Mouse (Mus musculus): ENCODE data around the gene Lrrc4. TPM values are rescaled to one million over a fixed set of nuclear protein-coding genes. Genes with fewer than 3 reads are reported as not detected.

Gene Lrrc4
- polyA plus RNA-seq, 1 experiment, result not detected

DNA sequence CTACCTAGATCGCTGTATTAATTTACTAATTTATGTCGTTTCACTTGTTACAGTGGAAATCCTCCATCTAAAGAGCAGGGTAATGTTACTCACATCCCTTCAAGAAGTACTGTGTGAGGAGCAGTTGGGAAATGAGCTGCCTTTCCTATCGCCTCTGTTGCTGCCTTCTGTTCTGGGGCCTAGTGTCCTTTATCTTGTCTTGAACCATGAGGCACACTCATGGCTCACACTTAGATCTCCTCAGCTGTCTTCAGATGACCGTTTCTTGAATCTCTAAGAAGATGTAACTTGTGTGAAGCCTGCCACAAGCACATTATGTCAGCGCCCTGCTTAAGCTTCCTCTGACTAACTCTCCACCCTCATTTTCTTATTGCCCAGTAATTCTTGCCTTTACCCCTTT lies 209.6 kb downstream of the Lrrc4 start:
- H3K4me1 ChIP-seq (ENCODE audit: control insufficient read depth, insufficient read depth, low read length), result peaks cover 7% of the 10 kb centered on the region
- WGBS, result 94% methylated on average over 5 of the region's 5 CpGs
- no peak overlapping the region for H3K27ac ChIP-seq (ENCODE audit: insufficient read depth, low read depth, low read length)
- TF ChIP-seq POLR2A (IDR thresholded peaks at IDR 0.05; ENCODE audit: insufficient read depth, low read depth, low read length) (no peak), CTCF (IDR thresholded peaks at IDR 0.05; ENCODE audit: insufficient read depth, low read depth, low read length) (no peak)
- H3K4me3 ChIP-seq (ENCODE audit: insufficient read depth, low read depth, low read length), result no peak overlapping the region

DNA sequence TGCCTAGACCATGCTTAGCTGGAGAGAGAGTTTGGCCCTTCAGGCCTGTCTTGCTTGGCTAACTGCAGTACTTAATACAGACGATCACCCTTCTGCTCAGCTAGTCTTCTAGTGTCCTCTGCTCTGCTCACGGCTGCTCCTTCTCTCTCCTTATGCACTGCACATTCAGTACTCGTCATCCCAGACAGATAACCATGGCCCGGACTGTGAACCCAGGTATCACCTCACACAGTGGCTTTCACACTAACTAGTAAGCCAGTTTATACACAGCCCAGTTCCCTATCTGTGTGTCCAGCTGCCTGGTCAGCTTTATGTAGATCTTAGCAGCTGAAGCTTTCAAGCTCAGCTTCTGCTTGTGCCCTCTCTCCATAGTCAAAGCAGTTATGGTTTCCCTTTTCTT lies 210.1 kb downstream of the Lrrc4 start:
- Histone ChIP-seq H3K4me3 (ENCODE audit: insufficient read depth, low read depth, low read length) (no peak overlapping the region), H3K27ac (ENCODE audit: insufficient read depth, low read depth, low read length) (no peak overlapping the region), H3K4me1 (ENCODE audit: control insufficient read depth, insufficient read depth, low read length) (peaks cover 7% of the 10 kb centered on the region)
- WGBS, result 96% methylated on average over 4 of the region's 4 CpGs
- no peak for TF ChIP-seq CTCF (IDR thresholded peaks at IDR 0.05; ENCODE audit: insufficient read depth, low read depth, low read length)

DNA sequence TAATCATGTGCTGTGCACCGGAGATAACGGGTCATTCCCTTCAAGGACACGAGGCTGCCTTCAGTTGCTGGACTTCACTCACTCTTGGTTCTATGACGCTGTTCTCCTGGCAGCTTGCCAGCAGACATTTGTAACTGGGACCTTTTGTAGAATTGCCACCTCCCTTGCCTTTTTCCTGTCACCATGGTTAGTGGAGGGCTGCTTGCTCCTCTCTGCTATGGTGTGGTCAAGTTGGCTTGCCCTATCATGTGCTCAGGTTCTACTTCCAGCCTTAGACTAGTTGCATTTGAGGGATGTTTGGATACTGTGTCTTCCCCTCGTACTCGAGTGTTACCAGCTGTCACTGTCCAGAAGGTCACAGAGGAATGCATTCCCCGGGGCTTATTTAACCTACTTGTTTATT lies 212.8 kb downstream of the Lrrc4 start:
- H3K27ac ChIP-seq (ENCODE audit: insufficient read depth, low read depth, low read length), result no peak overlapping the region

DNA sequence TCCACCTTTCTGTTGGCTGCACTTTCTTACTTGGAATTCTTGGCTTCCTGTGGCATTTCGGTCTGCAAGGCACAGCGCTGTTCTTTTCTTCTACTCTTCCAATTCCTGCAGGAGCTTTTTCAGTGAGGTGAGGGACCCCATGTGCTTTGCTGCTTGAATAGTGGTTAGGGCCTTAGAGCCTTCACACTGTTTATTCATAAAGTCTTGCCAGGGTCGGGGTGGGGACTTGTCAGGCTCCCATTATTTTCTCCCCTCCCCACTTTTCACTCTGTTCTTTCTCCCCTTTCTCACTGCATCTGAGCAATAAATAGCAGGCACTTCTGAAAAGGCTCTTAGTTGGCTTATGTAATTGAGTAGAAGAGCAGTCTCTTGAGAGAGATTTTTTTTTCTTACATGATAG lies 213.2 kb downstream of the Lrrc4 start:
- 32% methylated on average over 3 of the region's 3 CpGs for WGBS
- H3K4me1 ChIP-seq (ENCODE audit: control insufficient read depth, insufficient read depth, low read length), result peaks cover 10% of the 10 kb centered on the region
- H3K27ac ChIP-seq (ENCODE audit: insufficient read depth, low read depth, low read length), result no peak overlapping the region
- no peak overlapping the region for H3K4me3 ChIP-seq (ENCODE audit: insufficient read depth, low read depth, low read length)
- TF ChIP-seq POLR2A (IDR thresholded peaks at IDR 0.05; ENCODE audit: insufficient read depth, low read depth, low read length), result no peak
- TF ChIP-seq CTCF (IDR thresholded peaks at IDR 0.05; ENCODE audit: insufficient read depth, low read depth, low read length), result no peak

More for the DNA sequence above, 212.8 kb downstream of the Lrrc4 start:
- H3K4me3 ChIP-seq (ENCODE audit: insufficient read depth, low read depth, low read length), result no peak overlapping the region
- H3K4me1 ChIP-seq (ENCODE audit: control insufficient read depth, insufficient read depth, low read length), result peaks cover 10% of the 10 kb centered on the region
- WGBS, result 31% methylated on average over 7 of the region's 7 CpGs
- TF ChIP-seq POLR2A (IDR thresholded peaks at IDR 0.05; ENCODE audit: insufficient read depth, low read depth, low read length), result no peak

DNA sequence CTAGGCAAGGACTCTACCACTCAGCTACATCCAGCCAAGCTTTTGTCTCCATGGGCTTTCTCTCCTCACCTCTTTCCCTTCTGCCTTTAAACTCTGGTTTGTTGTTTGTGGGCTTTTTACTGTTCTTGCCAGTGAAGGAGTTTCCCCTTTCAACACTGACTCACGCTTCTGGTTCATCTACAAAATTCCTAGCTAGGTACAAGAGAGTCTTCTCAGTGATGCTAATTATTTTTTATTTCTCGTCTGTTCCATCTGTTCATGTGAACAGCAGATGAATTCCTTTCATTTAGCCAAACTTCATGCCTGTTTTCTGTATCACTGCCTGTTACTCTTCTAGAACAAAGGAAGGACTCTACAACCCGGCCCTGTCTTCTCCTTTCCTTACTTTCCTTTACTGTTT lies 215.6 kb downstream of the Lrrc4 start:
- WGBS, result 61% methylated on average over 3 of the region's 3 CpGs
- TF ChIP-seq CTCF (IDR thresholded peaks at IDR 0.05; ENCODE audit: insufficient read depth, low read depth, low read length) (no peak), POLR2A (IDR thresholded peaks at IDR 0.05; ENCODE audit: insufficient read depth, low read depth, low read length) (no peak)
- H3K4me1 ChIP-seq (ENCODE audit: control insufficient read depth, insufficient read depth, low read length), result peaks cover 10% of the 10 kb centered on the region
- no peak overlapping the region for H3K27ac ChIP-seq (ENCODE audit: insufficient read depth, low read depth, low read length)
- H3K4me3 ChIP-seq (ENCODE audit: insufficient read depth, low read depth, low read length), result no peak overlapping the region

DNA sequence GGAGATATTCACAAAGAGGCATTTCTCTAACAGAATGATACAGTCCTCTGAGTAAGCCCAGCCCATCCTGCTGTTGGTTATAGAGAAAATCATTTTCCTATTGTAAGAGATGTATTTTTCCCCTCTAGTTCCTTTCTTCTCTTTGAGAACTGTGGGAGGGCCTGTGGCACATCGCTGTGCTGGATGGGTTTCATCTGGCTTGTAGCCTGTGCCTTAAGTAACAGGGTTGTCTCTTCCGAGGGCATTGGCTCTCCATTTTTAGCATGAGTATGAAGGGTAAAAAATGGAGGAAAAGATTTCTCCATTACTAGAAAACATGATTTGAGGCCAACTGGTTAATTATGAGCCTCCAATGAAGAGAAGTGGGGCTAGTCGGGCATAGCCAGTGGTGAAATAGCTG lies 216.1 kb downstream of the Lrrc4 start:
- Histone ChIP-seq H3K27ac (ENCODE audit: insufficient read depth, low read depth, low read length) (no peak overlapping the region), H3K4me3 (ENCODE audit: insufficient read depth, low read depth, low read length) (no peak overlapping the region), H3K4me1 (ENCODE audit: control insufficient read depth, insufficient read depth, low read length) (peaks cover 10% of the 10 kb centered on the region)
- WGBS, result 54% methylated on average over 3 of the region's 3 CpGs
- no peak for TF ChIP-seq CTCF (IDR thresholded peaks at IDR 0.05; ENCODE audit: insufficient read depth, low read depth, low read length)
- no peak for TF ChIP-seq POLR2A (IDR thresholded peaks at IDR 0.05; ENCODE audit: insufficient read depth, low read depth, low read length)

DNA sequence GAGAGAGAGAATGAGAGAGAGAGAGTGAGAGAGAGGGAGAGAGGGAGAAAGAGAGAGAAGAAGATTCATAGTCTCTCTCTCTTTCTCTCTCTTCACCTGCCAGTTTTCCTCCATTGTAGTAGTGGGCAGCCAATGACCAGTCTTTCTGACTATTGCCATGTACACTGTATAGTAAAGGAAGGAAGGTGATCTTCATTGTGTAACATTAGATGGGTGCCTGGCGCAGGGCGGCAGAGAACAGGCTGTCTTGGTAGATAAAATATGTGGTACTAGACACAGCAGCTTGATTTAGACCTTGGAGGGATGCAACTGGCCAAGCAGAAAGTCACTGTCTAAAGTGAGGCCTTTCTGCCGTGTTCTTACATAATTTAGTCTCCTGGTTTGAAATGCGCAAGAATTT lies 216.7 kb downstream of the Lrrc4 start:
- TF ChIP-seq POLR2A (IDR thresholded peaks at IDR 0.05; ENCODE audit: insufficient read depth, low read depth, low read length), result no peak
- Histone ChIP-seq H3K27ac (ENCODE audit: insufficient read depth, low read depth, low read length) (no peak overlapping the region; the same call in 1 of the 2 replicates), H3K4me3 (ENCODE audit: insufficient read depth, low read depth, low read length) (no peak overlapping the region), H3K4me1 (ENCODE audit: control insufficient read depth, insufficient read depth, low read length) (peaks cover 10% of the 10 kb centered on the region)
- WGBS, result 86% methylated on average over 4 of the region's 4 CpGs

DNA sequence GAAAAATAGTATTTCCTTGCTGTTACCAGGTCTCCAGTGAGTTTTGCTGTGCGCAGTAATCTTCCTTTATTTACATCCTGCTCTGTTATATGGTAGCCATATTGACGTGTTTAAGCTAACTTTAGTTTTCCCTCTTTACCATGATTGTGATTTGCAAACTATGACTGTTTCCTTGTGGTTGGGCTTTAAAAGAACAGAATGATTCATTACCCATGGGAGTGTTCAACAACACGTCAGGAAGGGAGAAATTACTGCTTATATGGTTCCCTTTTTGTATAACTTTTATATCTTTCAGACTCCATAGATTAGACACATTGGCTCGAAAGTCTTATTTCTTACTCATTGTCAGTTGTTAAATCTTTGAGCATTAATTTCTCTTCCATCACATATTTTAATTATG lies 218.1 kb downstream of the Lrrc4 start:
- peaks cover 7% of the 10 kb centered on the region for H3K4me1 ChIP-seq (ENCODE audit: control insufficient read depth, insufficient read depth, low read length)
- WGBS, result 73% methylated on average over 4 of the region's 4 CpGs
- H3K27ac ChIP-seq (ENCODE audit: insufficient read depth, low read depth, low read length), result no peak overlapping the region
- no peak overlapping the region for H3K4me3 ChIP-seq (ENCODE audit: insufficient read depth, low read depth, low read length)
- TF ChIP-seq POLR2A (IDR thresholded peaks at IDR 0.05; ENCODE audit: insufficient read depth, low read depth, low read length) (no peak), CTCF (IDR thresholded peaks at IDR 0.05; ENCODE audit: insufficient read depth, low read depth, low read length) (no peak)

Other genes with a start within 250 kb of the Lrrc4 start
- gene Lep, start 228.5 kb upstream of the Lrrc4 start, polyA plus RNA-seq (2012; ENCODE audit: insufficient read depth, insufficient read length, low replicate concordance, missing spikeins), result not detected in 2 replicates